Mouse (Mus musculus) C2C12 (cell line): ENCODE results near the gene Diexf. TPM values are rescaled to one million over a fixed set of nuclear protein-coding genes. Genes with fewer than 3 reads are reported as not detected.

Experiments used
- H3K27me3 ChIP-seq: one replicate; pipeline ENCODE4 v1.6.1; 2011; ENCODE audit not compliant: control insufficient read depth, insufficient read depth, insufficient read length
- H3K36me3 ChIP-seq: one replicate; pipeline ENCODE4 v1.6.1; 2011; ENCODE audit not compliant: control insufficient read depth, insufficient read depth
- H3K4me3 ChIP-seq: one replicate; pipeline ENCODE4 v1.5.1; 2011; ENCODE audit warnings: mild to moderate bottlenecking, control low read depth; ENCODE audit not compliant: poor library complexity, insufficient read depth, severe bottlenecking
- H3K79me2 ChIP-seq: one replicate; pipeline ENCODE4 v1.6.1; 2011; ENCODE audit not compliant: control insufficient read depth, insufficient read depth
- H3K79me3 ChIP-seq: one replicate; pipeline ENCODE4 v1.6.1; 2011; ENCODE audit warnings: low read depth, control low read depth
- H3ac ChIP-seq: one replicate; pipeline ENCODE3; 2011; ENCODE audit warnings: low read depth; ENCODE audit not compliant: control insufficient read depth, insufficient read length
- CEBPB ChIP-seq: IDR thresholded peaks from one replicate; pipeline ENCODE4 v1.6.1; 2011; ENCODE audit warnings: low read depth, mild to moderate bottlenecking, control low read depth, moderate library complexity
- CTCF ChIP-seq: IDR thresholded peaks from one replicate; pipeline ENCODE4 v1.5.1; 2011; ENCODE audit not compliant: control insufficient read depth, insufficient read depth, insufficient read length
- FOSL1 ChIP-seq: IDR thresholded peaks from one replicate; pipeline ENCODE4 v1.8.0; 2011; ENCODE audit warnings: mild to moderate bottlenecking, low read length; ENCODE audit not compliant: poor library complexity, insufficient read depth, severe bottlenecking
- MAX ChIP-seq: IDR thresholded peaks from one replicate; pipeline ENCODE4 v1.6.1; 2011; ENCODE audit warnings: mild to moderate bottlenecking, control low read depth
- MYOD1 ChIP-seq: IDR thresholded peaks from one replicate; pipeline ENCODE4 v1.6.1; 2011; ENCODE audit warnings: low read depth; ENCODE audit not compliant: control insufficient read depth, insufficient read length
- MYOG ChIP-seq: IDR thresholded peaks from one replicate; pipeline ENCODE4 v1.6.1; 2011; ENCODE audit not compliant: control insufficient read depth, insufficient read length; ENCODE audit errors: extremely low read depth
- USF1 ChIP-seq: IDR thresholded peaks from one replicate; pipeline ENCODE4 v1.6.1; 2011; ENCODE audit warnings: low read depth, mild to moderate bottlenecking, control low read depth, moderate library complexity
- polyA plus RNA-seq: library from polyadenylated mRNA; unstranded; fragments of >200 nt; fragmentation: generic; extraction: Trizol; gene quantifications from one replicate; pipeline ENCODE4 v1.2.1, GENCODE M21; 2012; ENCODE audit warnings: missing spikeins

Diexf gene
- polyA plus RNA-seq, 1 experiment, result 10.6 TPM

DNA sequence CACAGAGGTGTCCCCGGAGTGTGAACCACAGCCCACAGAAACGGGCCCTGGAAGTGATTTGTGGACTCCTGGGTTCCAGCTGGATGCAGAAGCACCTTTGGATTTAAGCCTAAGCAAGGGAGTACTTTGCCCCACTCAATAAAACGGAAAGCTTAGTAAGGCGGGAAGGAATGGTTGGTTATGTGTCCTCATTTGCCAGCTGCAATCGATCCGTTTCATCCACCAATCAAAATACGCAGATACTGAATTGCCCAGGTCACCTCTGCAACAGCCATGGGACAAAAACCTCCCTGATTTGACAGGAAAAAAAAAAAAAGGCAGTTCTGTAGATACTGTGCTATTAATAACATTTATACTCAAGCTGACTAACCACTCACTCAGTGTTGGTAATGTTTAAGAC is 47.0 kb downstream of the Diexf start:
- Histone ChIP-seq H3K36me3 (no peaks in the 10 kb centered on the region), H3K4me3 (no peak overlapping the region), H3K27me3 (peaks cover 27% of the 10 kb centered on the region), H3K79me2 (no peaks in the 10 kb centered on the region), H3ac (no peak overlapping the region), H3K79me3 (no peaks in the 10 kb centered on the region)
- TF ChIP-seq CTCF (no peak), MAX (no peak), MYOD1 (no peak), USF1 (no peak)

DNA sequence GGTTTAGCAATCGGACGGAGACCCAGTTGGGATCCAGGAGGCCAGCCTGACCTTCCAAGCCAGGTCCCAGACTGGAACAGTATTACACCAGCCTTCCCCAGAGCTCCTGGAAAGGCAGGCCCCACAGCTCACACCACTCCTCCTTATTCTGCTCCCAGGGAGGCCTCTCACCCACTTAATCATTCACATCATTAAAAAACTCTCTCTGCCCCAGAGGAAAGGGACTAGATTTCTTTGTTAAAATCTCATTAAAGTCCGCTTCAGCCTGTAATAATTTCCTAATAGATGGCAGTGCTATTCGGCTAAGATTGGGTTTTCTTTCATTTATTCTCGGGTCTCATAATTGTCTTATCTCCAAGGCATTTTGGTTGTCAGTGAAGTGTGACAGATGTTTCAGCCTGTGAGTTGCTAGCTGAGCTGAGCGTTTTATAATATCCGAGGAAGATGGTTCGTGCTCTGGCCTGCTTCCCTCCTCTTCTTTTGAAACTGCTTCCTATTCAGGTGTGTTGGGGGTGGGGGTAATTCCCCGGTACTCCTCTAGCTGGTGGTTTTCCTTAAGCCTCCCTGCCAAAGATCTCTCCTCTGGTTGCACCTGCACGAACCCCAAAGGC is 47.7 kb downstream of the Diexf start:
- Histone ChIP-seq H3ac (no peak overlapping the region), H3K27me3 (peaks cover 27% of the 10 kb centered on the region), H3K79me3 (no peaks in the 10 kb centered on the region), H3K36me3 (no peaks in the 10 kb centered on the region), H3K4me3 (no peak overlapping the region), H3K79me2 (no peaks in the 10 kb centered on the region)
- TF ChIP-seq FOSL1 (no peak), CTCF (no peak), CEBPB (no peak), USF1 (no peak), MYOD1 (no peak), MYOG (no peak), MAX (no peak)

DNA sequence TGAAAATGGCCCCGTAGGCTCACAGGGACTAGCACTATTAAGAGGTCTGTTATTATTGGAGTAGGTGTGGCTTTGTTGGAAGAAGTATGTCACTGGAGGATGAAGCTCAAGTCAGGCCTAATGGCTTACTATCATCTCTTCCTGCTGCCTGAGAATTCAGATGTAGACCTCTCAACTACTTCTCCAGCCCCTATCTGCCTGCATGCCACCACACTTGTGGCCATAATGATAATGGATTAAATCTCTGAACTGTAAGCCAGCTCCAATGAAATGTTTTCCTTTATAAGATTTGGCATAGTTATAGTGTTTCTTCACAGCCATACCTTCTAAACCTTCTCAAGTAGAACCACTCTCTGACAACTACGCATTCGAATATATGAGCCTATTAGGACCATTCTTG is 67.5 kb downstream of the Diexf start:
- Histone ChIP-seq H3K4me3 (no peak overlapping the region), H3K36me3 (no peaks in the 10 kb centered on the region), H3K79me2 (no peaks in the 10 kb centered on the region), H3K27me3 (no peaks in the 10 kb centered on the region), H3K79me3 (no peaks in the 10 kb centered on the region), H3ac (no peak overlapping the region)
- TF ChIP-seq USF1, result no peak
- TF ChIP-seq CTCF, result no peak
- no peak for TF ChIP-seq MAX
- TF ChIP-seq MYOG, result no peak
- no peak for TF ChIP-seq FOSL1
- no peak for TF ChIP-seq MYOD1
- TF ChIP-seq CEBPB, result no peak

DNA sequence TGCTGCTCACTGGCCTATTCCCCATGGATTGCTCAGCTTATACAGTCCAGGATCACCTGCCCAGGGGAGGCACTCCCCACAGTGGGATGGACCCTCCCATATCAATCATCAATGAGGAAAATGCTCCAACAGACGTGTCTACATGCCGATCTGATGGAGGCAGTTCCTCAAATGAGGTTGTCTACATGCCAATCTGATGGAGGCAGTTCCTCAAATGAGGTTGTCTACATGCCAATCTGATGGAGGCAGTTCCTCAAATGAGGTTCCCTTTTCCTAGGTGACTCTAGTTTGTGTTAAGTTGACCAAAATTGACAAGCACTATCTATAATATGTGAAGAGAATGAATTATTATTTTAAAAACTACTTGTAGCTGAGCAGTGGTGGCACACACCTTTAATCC is 69.9 kb downstream of the Diexf start:
- no peak overlapping the region for H3ac ChIP-seq
- H3K27me3 ChIP-seq, result no peaks in the 10 kb centered on the region
- H3K79me2 ChIP-seq, result no peaks in the 10 kb centered on the region
- H3K4me3 ChIP-seq, result no peak overlapping the region
- H3K79me3 ChIP-seq, result no peaks in the 10 kb centered on the region
- no peaks in the 10 kb centered on the region for H3K36me3 ChIP-seq
- TF ChIP-seq FOSL1 (no peak), CEBPB (no peak), MYOG (no peak), MAX (no peak), MYOD1 (no peak), USF1 (no peak), CTCF (no peak)

DNA sequence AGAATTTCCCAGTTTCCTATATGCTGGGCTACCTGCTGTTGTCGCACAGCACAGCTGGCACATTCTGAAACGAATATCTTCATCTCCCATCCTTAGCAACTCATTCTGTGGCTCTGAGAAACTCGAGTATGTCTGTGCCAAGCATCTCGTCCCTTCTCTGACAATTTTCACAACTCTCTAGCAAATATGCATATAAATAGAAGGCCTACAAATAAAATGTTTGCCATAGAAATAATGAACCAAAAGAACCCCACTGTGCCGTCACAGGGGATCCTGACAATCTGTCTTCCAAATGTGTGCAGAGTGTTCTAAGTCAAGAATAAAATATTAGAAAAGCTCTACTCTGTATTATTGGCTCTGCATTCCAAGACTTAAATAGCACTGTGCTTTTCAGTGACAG is 70.5 kb downstream of the Diexf start:
- no peak for TF ChIP-seq MYOG
- TF ChIP-seq CTCF, result no peak
- TF ChIP-seq FOSL1, result no peak
- no peak for TF ChIP-seq MYOD1
- TF ChIP-seq MAX, result no peak
- no peak for TF ChIP-seq USF1
- no peak for TF ChIP-seq CEBPB
- no peaks in the 10 kb centered on the region for H3K79me2 ChIP-seq
- no peak overlapping the region for H3K4me3 ChIP-seq
- no peaks in the 10 kb centered on the region for H3K27me3 ChIP-seq
- H3K79me3 ChIP-seq, result no peaks in the 10 kb centered on the region
- H3K36me3 ChIP-seq, result no peaks in the 10 kb centered on the region
- H3ac ChIP-seq, result no peak overlapping the region

DNA sequence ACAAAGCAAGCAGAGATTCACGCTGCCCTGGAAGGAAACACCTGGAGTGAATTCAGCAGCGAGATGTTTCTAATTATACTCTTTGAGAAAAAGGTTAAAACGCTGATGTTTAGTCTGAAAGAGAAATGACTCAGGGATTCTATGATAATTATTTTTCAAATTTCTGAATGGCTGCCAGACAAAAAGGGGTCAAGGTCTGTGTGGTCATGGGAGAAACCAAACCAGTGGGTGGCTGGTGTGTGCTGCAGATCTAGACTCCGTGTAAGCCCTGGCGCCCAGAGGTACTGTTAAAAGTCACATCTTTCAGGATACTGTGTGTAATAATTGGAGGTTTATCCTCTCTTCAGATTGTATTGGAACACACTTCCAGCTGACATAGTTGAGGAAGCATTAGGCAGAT is 75.7 kb downstream of the Diexf start:
- H3K4me3 ChIP-seq, result no peak overlapping the region
- TF ChIP-seq MYOD1 (no peak), USF1 (no peak), MAX (no peak), MYOG (no peak), FOSL1 (no peak), CTCF (no peak)

More for the DNA sequence above, 75.7 kb downstream of the Diexf start:
- Histone ChIP-seq H3K36me3 (no peaks in the 10 kb centered on the region), H3ac (no peak overlapping the region), H3K27me3 (no peaks in the 10 kb centered on the region), H3K79me3 (no peaks in the 10 kb centered on the region), H3K79me2 (no peaks in the 10 kb centered on the region)
